Mouse (Mus musculus) lung, postnatal 0 days (tissue): Measurements from ENCODE around the gene Mthfd2. TPM values are rescaled to one million over a fixed set of nuclear protein-coding genes. Genes with fewer than 3 reads are reported as not detected.
A peak's percentile ranks its signal among the peaks of the same experiment; 100 is the strongest.
"Not testable (repeated sequence)": the region's sequence is repeated elsewhere in the genome, so short reads cannot be mapped to it uniquely, and the experiment has no call there.

Source experiments
- ATAC-seq: fragments of 200-750 bp; cut with Nextera tagmentation; 2 replicates; pipeline ENCODE4 v1.8.0; 2017; ENCODE audit warnings: moderate library complexity
- DNase-seq: peaks from one replicate; pipeline ENCODE4 v3.0.0-alpha.2; 2016; ENCODE audit warnings: low spot score
- H3K27ac ChIP-seq: fragments of 300-500 bp; sonication (generic); 2 replicates; pipeline ENCODE4 v1.5.1; 2014; ENCODE audit warnings: antibody characterized with exemption, mild to moderate bottlenecking, low read length, mixed read lengths
- H3K27me3 ChIP-seq: fragments of 300-500 bp; sonication (generic); replicated peaks from 2 replicates; pipeline ENCODE4 v1.6.1; 2014; ENCODE audit warnings: low read length, mixed read lengths; ENCODE audit not compliant: insufficient read depth
- H3K36me3 ChIP-seq: fragments of 300-500 bp; sonication (generic); 2 replicates; pipeline ENCODE4 v1.6.1; 2014; ENCODE audit warnings: low read length, mixed read lengths; ENCODE audit not compliant: insufficient read depth
- H3K4me1 ChIP-seq: fragments of 300-500 bp; sonication (generic); 2 replicates; pipeline ENCODE4 v1.6.1; 2014; ENCODE audit warnings: antibody characterized with exemption, low read depth, low read length, mixed read lengths; ENCODE audit not compliant: insufficient read depth
- H3K4me2 ChIP-seq: fragments of 300-500 bp; sonication (generic); replicated peaks from 2 replicates; pipeline ENCODE4 v1.6.1; 2014; ENCODE audit warnings: low read depth, mild to moderate bottlenecking, low read length, moderate library complexity, mixed read lengths
- H3K4me3 ChIP-seq: fragments of 300-500 bp; sonication (generic); 2 replicates; pipeline ENCODE4 v1.5.1; 2014; ENCODE audit warnings: low read depth, low read length
- H3K9ac ChIP-seq: fragments of 300-500 bp; sonication (generic); replicated peaks from 2 replicates; pipeline ENCODE4 v1.6.1; 2014; ENCODE audit warnings: low read depth, mild to moderate bottlenecking
- H3K9me3 ChIP-seq: fragments of 300-500 bp; sonication (generic); 2 replicates; pipeline ENCODE4 v1.6.1; 2016; ENCODE audit warnings: low read length, mixed read lengths
- CTCF ChIP-seq: IDR thresholded peaks from 2 replicates; pipeline ENCODE4 v1.5.1; 2016; ENCODE audit warnings: antibody characterized with exemption, mild to moderate bottlenecking
- EP300 ChIP-seq: IDR thresholded peaks from 2 replicates; pipeline ENCODE4 v1.6.1; 2016; ENCODE audit warnings: antibody characterized with exemption, mild to moderate bottlenecking, control low read depth
- WGBS: fragments of 180-500 bp; shearing (Covaris S2); extraction: QIAGEN DNeasy Blood & Tissue Kit; methylation state at CpG from one replicate; pipeline ENCODE4 v1.1.7; 2014; 5-methylcytosine and 5-hydroxymethylcytosine counted together
- polyA plus RNA-seq: library from polyadenylated mRNA; unstranded; fragments of >200 nt; fragmentation: Nextera tagmentation; extraction: Ambion mirVana; gene quantifications from 2 replicates; pipeline ENCODE4 v1.2.1, GENCODE M21; 2015

Gene Mthfd2
- polyA plus RNA-seq, 1 experiment from 2014 or later, result 6.3 TPM

DNA sequence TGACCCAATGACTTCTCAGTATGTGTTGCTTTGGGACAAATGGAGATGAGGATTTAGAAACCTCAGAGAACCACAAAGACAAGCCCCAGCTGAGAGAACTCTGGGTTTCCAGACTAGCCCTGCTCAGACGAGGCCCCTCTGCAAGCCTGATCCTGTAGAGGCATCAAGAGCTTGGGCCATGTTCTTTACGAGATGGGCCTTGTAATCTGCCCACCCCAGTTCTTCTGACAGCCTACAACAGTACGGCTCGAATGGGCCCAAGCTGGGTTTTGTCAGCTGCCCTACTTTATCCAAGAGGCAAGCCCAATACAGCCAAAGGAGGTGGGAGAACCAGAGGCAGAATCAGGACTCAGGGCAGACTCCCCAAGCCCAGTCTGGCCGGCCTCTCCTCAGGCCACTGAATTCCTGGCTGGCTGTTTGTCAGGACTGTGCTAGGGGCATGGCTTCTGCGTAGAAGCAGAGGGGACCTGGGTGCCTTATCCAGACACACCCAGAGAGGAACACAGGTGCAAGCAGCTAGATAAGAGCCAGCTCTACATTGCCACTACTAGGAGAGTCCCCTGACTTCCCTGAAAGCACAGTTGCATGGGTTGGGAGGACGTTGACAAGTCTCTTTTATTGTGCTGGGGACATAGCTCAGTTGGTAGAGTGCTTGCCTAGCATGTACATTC, 25.9 kb upstream of the Mthfd2 start:
- Histone ChIP-seq H3K27ac (no peak overlapping the region), H3K36me3 (peaks cover 13% of the 10 kb centered on the region; the same call in 1 of the 2 replicates), H3K9ac (no peak overlapping the region), H3K4me1 (peaks cover 14% of the 10 kb centered on the region), H3K27me3 (no peaks in the 10 kb centered on the region), H3K9me3 (no peaks in the 10 kb centered on the region), H3K4me3 (no peak overlapping the region), H3K4me2 (no peak overlapping the region)
- TF ChIP-seq CTCF (no peak), EP300 (no peak)
- DNase-seq (no peak), ATAC-seq (no peak)
- WGBS, result 76% methylated on average over 7 of the region's 7 CpGs

DNA sequence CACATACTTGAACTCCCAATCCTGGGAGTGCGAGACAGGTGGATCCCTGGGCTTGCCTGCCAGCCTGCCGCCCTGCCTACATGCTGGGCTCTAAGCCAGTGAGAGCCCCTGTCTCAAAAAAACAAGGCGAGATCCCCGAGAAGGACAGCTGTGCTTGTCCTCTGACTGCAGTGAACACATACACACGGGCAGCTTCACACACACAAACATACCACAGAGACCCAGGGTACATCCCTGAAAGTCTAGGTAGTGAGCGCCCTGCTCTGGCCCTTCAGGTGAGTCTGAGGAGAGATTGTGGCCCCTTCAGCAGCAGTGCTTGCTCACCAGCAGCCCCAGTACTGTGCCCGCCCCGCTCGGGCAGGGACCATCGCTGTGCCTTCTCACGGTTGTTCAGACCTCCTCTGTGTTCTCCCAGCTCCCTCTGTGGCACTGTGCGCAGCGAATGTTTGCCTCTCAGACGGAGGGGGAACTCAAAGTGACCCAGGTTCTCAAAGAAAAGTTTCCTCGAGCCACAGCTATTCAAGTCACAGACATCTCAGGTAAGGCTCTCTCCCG, 25.2 kb upstream of the Mthfd2 start:
- Histone ChIP-seq H3K36me3 (peaks cover 13% of the 10 kb centered on the region; the same call in 1 of the 2 replicates), H3K4me2 (no peak overlapping the region), H3K27me3 (no peaks in the 10 kb centered on the region), H3K4me3 (no peak overlapping the region), H3K4me1 (peaks cover 14% of the 10 kb centered on the region), H3K9me3 (no peaks in the 10 kb centered on the region), H3K27ac (no peak overlapping the region), H3K9ac (no peak overlapping the region)
- ATAC-seq (no peak), DNase-seq (no peak)
- 87% methylated on average over 16 of the region's 16 CpGs for WGBS
- TF ChIP-seq EP300 (no peak), CTCF (no peak)

DNA sequence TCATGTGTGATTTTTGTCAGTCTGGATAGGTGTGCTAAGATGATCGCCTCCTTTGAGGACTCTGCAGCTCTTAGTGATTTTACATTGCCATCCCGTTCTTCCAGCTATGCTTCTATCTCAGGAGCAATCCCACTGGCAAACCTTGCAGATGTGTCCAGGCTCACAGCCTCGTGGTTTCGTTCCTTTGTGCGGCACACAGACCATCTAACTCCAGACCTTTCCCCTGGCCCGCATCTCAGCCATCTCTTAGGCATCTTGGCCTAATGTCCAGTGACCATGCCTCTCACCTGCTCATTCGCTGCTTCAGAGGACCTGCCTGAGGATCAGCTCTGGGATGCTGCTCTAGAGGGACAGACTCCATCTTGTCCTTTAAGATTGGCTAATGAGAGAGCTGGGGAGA, 24.5 kb upstream of the Mthfd2 start:
- peaks cover 14% of the 10 kb centered on the region for H3K4me1 ChIP-seq
- TF ChIP-seq EP300, result no peak
- TF ChIP-seq CTCF, result no peak
- ATAC-seq (no peak), DNase-seq (no peak)
- peak overlapping the region; percentile 90; the same call in 1 of the 2 replicates for H3K9ac ChIP-seq
- H3K4me3 ChIP-seq, result 0 out of 2 replicates have a peak overlapping the region, but pooled peaks have one; percentile 72
- no peaks in the 10 kb centered on the region for H3K9me3 ChIP-seq
- 76% methylated on average over 7 of the region's 7 CpGs for WGBS
- H3K27me3 ChIP-seq, result no peaks in the 10 kb centered on the region
- peaks cover 13% of the 10 kb centered on the region; the same call in 1 of the 2 replicates for H3K36me3 ChIP-seq
- peak overlapping the region; percentile 86 for H3K4me2 ChIP-seq
- no peak overlapping the region for H3K27ac ChIP-seq

DNA sequence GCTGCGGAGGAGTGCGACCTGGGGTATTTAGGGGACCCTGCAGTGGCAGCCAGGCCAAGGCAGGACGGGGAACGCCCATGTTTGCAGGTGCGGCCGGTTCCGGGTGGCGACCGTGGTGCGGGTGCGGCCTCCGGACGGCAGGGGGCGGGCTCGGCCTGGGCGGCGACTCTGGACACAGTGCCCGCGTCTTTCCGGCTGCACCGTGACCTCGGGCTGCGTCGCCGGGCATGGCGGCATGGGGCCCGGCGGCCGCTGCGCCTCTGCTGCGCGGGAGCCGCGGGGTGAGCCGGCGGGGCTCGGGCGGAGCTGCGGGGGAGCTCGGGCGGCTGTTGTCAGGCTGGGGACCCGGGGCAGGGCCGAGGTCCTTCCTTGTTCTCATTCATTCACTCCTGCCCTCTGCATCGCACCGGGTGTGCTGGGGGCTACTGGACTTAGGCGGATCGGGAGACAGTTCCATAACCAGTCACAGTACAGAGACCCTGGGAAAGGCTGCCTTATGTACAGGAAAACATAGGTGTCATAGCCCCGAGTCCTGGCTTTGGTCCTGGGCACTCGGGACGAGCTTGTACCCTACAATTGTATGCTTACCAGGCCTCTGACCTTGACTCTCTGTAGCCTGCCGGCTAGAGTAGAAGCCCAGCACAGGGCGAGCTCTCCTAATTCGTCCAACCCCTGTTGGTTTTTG, 23.7 kb upstream of the Mthfd2 start:
- ATAC-seq, result peak; percentile 96
- Histone ChIP-seq H3K27ac (no peak overlapping the region), H3K4me3 (peak overlapping the region; percentile 72), H3K27me3 (no peaks in the 10 kb centered on the region), H3K9ac (peak overlapping the region; percentile 90), H3K36me3 (peaks cover 6% of the 10 kb centered on the region; the same call in 1 of the 2 replicates), H3K4me2 (peak overlapping the region; percentile 86), H3K4me1 (peaks cover 14% of the 10 kb centered on the region), H3K9me3 (no peaks in the 10 kb centered on the region)
- TF ChIP-seq CTCF (peak; percentile 84), EP300 (no peak)
- under 1% methylated on average over 40 of the region's 53 CpGs for WGBS
- DNase-seq, result peak; percentile 85

DNA sequence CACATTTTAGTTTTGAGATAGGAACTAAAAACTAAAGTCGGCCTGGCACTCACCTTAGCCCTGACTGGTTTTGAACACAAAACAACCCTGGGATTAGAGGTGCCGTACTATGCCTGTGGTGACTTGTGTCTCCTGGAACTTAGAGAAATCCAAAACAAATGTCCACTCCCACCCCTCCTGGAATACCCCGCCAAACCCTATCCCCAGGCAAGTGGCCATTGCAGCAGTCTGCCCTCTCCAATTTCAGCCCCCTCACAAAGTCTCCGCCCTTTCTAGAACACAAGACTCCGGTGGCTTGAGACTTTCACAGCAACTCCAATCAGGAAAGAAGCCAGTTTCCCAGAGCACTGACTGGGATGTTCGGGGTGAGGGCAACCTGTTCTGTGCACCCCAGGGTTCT, 23.2 kb upstream of the Mthfd2 start, which contains the start of gene Bola3:
Gene Bola3 (plus strand): TSS at position 275 of the 400 bp plus-strand sequence.
- Histone ChIP-seq H3K36me3 (0 out of 2 replicates have a peak, but pooled peaks cover 3% of the 10 kb centered on the region), H3K4me1 (peaks cover 14% of the 10 kb centered on the region), H3K9ac (peak within 1 kb of the TSS; percentile 90), H3K4me2 (peak within 1 kb of the TSS; percentile 86), H3K27me3 (no peaks in the 10 kb centered on the region), H3K27ac (no peak within 1 kb of the TSS), H3K9me3 (no peaks in the 10 kb centered on the region), H3K4me3 (peak within 1 kb of the TSS; percentile 72)
- WGBS, result 26% methylated on average over 6 of the region's 6 CpGs
- DNase-seq (peak; percentile 56), ATAC-seq (peak; percentile 31)
- TF ChIP-seq EP300 (no peak), CTCF (no peak)

DNA sequence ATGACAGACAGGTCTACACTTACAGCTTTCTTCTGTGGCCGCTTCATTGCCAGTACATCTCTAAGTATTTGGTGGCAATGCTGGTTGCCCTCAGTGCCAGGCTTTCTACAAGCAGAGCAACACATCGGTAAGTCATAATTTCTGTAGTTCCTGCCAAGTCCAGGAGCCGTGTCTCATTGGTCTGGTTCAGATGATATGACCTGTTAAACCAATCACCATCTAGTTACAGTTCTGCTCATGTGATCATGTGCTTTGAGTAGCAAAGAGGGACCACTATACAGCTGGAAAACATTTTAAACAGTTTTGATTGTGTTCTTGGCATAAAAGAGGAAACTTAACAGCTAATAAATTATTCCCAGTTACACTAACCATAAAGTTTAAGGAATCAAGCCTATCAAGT, 22.2 kb upstream of the Mthfd2 start:
- no peak overlapping the region for H3K4me3 ChIP-seq
- ATAC-seq (peak; percentile 61), DNase-seq (peak; percentile 70)
- TF ChIP-seq EP300, result no peak
- no peak for TF ChIP-seq CTCF
- peaks cover 14% of the 10 kb centered on the region for H3K4me1 ChIP-seq
- H3K27me3 ChIP-seq, result no peaks in the 10 kb centered on the region
- H3K4me2 ChIP-seq, result no peak overlapping the region
- H3K9ac ChIP-seq, result no peak overlapping the region
- no peak overlapping the region for H3K27ac ChIP-seq
- H3K36me3 ChIP-seq, result 0 out of 2 replicates have a peak, but pooled peaks cover under 1% of the 10 kb centered on the region
- no peaks in the 10 kb centered on the region for H3K9me3 ChIP-seq
- WGBS, result 60% methylated on average over 3 of the region's 3 CpGs

DNA sequence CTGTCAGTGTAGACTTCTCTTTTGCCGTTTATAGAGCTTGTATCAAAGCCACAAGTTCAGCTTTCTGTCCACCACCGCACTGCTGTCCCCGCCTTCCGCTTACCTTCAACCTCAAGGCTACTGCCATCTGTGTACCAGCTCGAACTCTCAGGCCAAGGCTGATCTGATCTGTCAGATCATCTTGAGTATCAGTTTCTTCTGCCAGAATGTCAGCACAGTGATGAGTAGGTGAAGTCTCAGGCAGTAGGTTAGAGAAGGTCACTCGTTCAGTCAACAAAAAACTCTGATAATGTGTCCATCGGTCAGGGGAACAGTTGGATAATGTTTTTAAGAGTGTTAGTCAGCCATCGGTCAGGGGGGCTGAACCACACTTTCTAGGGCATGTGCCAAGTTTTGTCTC, 19.6 kb upstream of the Mthfd2 start:
- not testable (repeated sequence) for DNase-seq, H3K4me2 ChIP-seq, ATAC-seq, H3K9me3 ChIP-seq, H3K4me3 ChIP-seq, H3K9ac ChIP-seq, H3K27me3 ChIP-seq, H3K27ac ChIP-seq
- peaks cover 13% of the 10 kb centered on the region for H3K4me1 ChIP-seq
- H3K36me3 ChIP-seq, result peaks cover 10% of the 10 kb centered on the region; the same call in 1 of the 2 replicates
- 74% methylated on average over 8 of the region's 8 CpGs for WGBS
